Mouse (Mus musculus): ENCODE measurements around the gene Cd4. TPM values are rescaled to one million over a fixed set of nuclear protein-coding genes. Genes with fewer than 3 reads are reported as not detected.

Gene Cd4
- polyA plus RNA-seq (2012; rRNA removed): 0.64 and 1.3 TPM in 2 replicates

DNA sequence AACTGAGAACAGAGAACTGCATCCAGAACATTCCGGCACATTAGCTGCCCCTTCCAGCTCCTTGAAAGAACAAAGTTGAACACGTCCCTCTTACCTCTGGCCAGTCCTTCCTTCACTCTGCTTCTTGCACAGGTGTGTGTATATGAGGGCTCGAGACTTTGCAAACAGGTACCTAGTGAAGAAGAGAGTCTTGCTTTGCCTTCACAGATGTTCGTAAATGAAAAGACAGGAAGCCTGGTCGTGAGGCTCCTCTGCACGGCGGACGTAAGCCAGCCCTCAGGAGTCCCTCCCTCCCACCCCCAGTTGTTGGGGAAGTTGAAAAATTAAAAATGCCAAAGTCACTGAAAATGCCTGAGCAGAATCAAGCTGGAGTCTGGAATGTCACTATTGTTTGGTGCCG lies at the start of gene Cd4:
TSS of gene Cd4 (minus strand) at position 236 of the 400 bp plus-strand sequence.
- DNase-seq (ENCODE audit: extremely low spot score in 1 of 2, low spot score in 1 of 2): no peak

GRCm38 (mm10) chr6:124937493-124937892 lies 49.5 kb upstream of the Cd4 start:
- DNase-seq (ENCODE audit: extremely low spot score in 1 of 2, low spot score in 1 of 2): no peak

- no peak for DNase-seq (ENCODE audit: extremely low spot score in 1 of 2, low spot score in 1 of 2)
Observed at GRCm38 (mm10) chr6:124936681-124937080, 48.7 kb upstream of the Cd4 start.

DNA sequence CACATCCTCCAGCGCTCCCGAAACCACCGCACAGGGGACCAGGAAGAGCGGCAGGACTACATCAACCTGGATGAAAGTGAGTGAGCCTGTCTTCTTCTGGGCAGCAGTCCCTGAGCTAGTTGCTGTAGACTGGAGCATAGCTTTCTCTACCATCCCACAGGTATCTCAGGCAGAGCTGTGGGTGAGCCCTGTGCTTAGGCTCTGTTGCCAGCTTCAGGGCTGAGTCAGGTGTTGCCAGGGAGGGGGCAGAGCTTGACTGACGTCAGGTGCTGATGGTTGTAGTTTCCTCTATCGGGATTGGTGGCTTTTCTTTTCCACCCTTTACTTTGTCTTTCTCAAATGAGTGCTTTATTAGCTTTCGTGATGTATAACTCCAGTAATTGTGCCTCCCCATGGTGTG lies 46.6 kb upstream of the Cd4 start:
- DNase-seq (ENCODE audit: extremely low spot score in 1 of 2, low spot score in 1 of 2): peak in 1 of 2 experiments; percentile 48

- DNase-seq (ENCODE audit: extremely low spot score in 1 of 2, low spot score in 1 of 2): no peak
Observed at GRCm38 (mm10) chr6:124933127-124933526, 45.1 kb upstream of the Cd4 start.

DNA sequence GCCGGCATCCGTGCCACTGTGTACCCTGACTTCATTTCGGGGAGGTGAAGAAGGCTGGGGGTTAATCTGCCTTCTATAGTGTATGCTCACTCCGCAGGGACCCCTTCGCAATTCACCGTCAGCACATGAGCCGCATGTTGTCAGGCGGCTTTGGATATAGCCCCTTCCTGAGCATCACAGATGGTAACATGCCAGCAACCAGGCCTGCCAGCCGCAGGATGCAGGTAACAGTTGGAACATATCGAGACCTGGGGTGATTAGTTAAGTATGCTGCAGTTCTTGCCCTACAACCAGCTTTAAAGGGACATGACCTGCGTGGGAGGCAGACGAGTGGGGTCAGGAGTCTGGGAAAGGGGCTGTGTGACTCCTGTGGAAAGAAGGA lies 44.3 kb upstream of the Cd4 start:
- no peak for DNase-seq (ENCODE audit: extremely low spot score in 1 of 2, low spot score in 1 of 2)

DNA sequence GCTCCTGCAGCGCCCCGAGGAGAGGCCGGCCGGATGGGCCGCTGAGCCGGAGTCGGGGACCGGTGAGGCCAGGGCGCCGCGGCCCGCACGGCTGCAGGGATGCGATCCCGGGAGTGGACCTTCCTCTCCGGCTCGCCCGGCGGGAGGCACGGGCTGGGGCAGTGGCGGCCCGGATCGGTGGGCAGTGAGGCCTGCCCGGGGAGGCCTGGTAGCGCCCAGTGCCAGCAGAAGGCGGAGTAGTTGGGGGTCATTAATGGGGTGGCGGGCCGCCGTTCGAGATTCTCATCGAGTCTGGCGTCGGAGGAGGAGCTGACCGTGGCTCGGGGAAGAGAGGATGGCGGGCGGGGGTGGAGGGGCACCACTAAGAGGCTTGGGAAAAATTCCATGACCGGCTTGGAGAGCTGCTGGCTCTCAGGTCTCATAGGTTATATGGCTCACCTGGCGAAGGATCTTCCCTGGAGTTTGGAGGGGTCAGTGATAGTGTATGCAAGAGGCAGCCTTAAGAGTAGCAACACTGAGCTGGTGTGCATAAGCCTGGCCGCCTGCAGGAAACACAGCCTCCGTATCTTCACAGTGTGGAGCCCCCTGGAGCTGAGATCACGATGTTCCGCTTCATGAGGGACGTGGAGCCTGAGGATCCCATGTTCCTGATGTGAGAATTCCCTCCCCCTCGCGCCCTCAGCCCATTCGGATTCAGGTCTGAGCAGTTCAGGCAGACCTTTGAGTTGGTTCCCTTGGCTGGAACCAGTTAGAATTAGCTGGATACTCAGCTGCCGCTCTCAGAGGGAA lies 43.7 kb upstream of the Cd4 start:
- DNase-seq (ENCODE audit: extremely low spot score in 1 of 2, low spot score in 1 of 2): peak; percentile 56 to 62

DNA sequence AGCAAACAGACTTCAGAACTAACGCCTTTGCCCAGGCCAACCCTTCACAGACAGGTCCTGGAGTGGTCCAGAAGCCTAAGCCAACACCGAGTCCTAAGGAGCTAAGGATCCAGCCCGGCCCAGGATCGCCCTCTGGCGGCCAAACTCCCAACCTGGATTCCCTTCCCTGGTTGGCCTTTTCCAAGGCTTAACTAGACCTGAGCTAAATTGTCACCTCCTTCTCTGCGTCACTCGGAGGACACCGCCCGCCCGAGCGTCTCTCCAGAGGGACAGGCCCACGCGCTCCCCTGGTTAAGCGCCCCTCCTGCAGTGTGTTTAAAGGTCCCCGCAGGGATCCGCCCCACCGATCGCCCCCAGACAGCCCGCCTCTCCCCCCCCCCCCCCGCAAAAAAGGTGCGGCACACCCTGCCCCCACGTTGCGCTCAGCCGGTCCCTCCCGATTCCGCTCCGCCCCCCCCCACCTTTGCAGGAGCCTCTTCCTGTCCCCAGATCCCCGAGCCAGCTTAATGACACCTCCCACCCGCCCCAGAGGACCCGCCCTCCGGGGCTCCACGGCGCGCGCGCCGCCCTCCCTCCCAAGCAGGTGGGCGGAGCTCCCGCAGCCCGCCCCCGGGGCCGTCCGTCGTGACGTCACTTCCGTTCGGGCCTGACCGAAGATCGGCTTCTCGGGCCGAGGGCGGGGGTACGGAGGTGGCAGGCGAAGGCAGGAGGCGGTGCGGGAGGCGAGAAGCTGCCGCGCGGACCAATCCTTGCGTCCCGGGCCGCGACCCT lies 42.9 kb upstream of the Cd4 start, which contains the start of gene Mlf2:
TSS of gene Mlf2 (plus strand) at position 633 of the 771 bp plus-strand sequence.
- peak; percentile 97 to 100 for DNase-seq (ENCODE audit: extremely low spot score in 1 of 2, low spot score in 1 of 2)

DNA sequence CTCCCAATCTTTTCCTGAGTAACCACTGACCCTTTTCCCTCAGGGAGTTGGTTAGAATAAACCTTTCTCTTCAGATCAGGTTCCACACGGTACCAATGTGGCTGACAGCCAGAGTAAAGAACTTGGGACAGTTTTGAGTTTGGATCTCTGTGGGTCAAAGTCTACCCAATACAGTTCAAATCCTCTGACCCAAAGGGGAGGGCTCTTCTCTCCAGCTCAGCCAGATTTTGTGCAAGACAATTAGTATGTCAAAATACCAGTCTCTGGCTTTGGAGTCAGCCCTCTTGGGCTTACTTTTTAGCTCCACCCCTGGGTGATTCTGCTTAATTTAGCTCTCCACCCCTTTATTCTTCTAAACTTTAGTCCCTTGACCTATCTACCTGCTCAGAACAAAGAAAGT lies 42.2 kb upstream of the Cd4 start:
- no peak for DNase-seq (ENCODE audit: extremely low spot score in 1 of 2, low spot score in 1 of 2)

GRCm38 (mm10) chr6:124925941-124926340 lies 37.9 kb upstream of the Cd4 start:
- no peak for DNase-seq (ENCODE audit: extremely low spot score in 1 of 2, low spot score in 1 of 2)

GRCm38 (mm10) chr6:124925173-124925793 lies 37.3 kb upstream of the Cd4 start:
- DNase-seq (ENCODE audit: extremely low spot score in 1 of 2, low spot score in 1 of 2): no peak

DNA sequence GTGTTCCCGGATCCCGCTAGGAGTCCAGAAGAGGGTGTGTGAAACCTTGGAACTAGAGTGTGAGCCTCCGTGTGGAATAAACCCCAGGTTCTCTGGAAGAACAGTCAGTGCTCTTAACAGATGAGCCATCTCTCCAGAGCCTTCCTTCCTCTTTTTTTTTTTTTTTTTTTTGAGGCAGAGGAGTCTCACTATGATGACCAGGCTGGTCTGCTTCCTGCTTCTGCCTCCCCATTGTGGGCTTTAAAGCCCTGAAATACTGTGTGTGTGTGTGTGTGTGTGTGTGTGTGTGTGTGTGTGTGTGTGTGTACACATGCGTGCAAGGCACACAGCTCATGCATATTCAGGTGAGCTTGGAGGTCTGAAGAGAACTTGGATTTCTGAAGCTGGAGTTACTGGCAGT lies 33.5 kb upstream of the Cd4 start:
- DNase-seq (ENCODE audit: extremely low spot score in 1 of 2, low spot score in 1 of 2): no peak

- no peak for DNase-seq (ENCODE audit: extremely low spot score in 1 of 2, low spot score in 1 of 2)
Observed at GRCm38 (mm10) chr6:124920318-124921085, 32.5 kb upstream of the Cd4 start.

DNA sequence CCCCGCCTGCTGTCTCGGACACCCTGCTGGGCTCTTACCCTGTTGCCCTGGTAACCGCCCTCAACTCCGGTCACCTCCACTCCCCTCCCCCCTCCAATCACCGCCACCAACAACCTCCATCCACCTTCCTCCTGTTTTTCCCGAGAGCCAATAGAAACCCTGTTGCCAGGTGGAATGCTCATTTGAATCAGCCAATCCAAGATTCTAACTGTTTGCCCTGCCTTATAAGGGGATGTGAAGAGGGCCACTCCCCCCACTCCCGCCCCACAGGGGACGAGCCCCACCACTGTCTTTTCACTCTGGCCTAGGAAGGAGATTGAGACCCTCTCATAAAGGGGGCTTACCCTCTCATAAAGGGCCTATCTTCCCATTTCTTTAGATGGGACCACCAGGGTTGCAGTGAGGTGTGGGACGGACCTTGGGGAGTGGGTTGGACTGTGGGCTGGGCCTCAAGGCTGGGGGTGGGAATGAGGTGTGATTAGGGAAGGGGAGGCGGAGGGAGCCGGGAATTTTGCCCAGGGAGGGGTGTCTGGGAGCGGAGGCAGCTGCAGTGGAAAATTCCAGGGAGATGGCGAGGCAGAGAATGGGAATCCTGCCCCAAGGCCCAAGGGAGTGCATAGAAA lies 31.8 kb upstream of the Cd4 start, which contains the start of gene Ptms:
TSS of gene Ptms (minus strand) at position 409 of the 623 bp plus-strand sequence.
- peak; percentile 95 for DNase-seq (ENCODE audit: extremely low spot score in 1 of 2, low spot score in 1 of 2)

DNA sequence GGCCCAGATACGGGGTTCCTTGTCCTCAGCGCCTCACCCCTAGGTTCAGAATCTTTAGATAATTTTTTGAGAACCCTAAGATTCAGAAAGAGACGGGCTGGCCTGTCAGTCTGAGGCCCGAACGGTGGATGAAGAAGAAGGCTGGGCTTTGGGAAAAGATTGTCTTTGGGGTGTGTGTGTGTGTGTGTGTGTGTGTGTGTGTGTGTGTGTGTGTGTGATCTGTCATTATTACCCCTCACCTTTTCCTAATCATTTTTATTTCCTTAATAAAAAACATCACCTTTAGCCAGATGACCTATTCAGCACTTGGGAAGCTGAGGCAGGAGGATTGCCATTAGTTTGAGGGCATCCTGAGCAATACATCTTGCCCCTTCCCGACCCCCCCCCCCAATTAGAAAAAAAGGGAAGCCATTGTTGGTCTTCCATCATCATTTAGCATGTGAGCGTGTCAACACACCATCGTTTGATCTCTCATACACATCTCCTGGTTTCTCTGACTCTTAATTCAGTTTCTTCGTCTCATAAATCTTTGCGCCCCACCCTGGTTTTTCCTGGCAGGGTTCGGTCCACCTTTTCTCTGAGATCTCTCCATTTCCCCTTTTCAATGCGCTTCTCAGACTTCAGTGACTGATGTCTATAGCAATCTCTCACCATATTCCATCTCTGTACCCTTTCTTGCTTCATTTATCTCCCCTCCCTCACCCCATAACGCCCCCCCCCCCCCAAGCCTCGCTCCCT lies 31.0 kb upstream of the Cd4 start:
- peak in 1 of 2 experiments; percentile 47 for DNase-seq (ENCODE audit: extremely low spot score in 1 of 2, low spot score in 1 of 2)

DNA sequence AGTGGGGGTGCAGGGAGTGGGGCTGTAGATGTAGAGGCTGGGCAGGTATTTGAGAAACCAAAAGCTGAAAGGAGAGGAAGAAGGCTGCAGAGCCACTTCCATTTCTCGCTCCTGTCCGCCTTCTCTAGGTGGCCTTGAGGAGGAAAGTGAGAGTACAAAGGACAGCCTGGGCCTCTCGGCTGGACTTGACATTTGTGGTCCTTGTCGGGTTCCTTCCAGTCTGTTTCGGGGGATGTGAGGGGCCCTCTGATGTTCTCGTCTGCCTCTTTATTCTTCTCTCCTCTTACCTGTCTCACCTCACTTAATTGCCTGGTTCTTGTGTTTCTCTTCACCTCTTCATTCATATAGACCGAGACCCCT lies 30.3 kb upstream of the Cd4 start:
- DNase-seq (ENCODE audit: extremely low spot score in 1 of 2, low spot score in 1 of 2): no peak

DNA sequence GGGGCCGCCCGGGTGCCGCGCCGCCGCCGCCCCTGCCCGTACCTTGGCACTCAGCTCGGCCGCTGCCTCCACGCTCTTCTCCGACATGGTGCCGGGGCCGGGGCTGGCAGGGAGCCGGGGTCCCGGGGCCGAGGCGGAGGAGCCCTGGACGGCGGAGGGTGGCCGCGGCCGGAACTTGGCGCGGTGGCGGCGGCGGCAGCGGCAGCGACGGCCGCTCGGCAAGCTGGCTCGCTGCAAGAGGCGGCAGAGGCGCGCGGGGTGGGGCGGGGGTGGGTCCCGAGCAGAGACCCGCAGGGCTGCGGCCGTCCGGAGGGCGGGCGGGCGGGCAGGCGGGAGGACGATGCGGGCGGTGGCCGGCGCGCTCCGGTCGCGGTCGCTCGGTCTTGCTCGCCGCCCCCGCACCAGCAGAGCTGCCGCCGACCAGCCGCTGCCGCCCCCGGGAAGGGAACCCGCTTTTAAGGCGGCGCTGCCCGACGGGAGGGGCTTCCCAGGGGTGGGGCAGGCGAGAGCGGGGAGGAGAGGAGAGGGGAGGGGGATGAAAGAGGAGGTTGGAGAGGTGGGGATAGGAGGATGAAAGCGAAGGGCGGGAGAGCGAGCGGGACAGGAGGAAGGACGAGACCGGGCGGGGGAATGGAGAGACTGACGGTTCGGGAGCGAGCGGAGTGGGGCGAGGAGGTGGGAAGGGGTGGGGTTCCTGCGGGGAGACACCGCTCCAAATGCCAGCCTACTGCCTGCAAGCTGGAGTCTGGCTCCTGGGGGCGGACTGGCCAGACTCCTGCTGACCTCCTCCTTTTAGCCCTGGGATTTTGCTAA lies 29.7 kb upstream of the Cd4 start:
- peak; percentile 87 to 94 for DNase-seq (ENCODE audit: extremely low spot score in 1 of 2, low spot score in 1 of 2)

- DNase-seq (ENCODE audit: extremely low spot score in 1 of 2, low spot score in 1 of 2): peak; percentile 59 to 92
Observed at GRCm38 (mm10) chr6:124916695-124917517, 28.9 kb upstream of the Cd4 start.

All from frontal cortex, adult 2 months (tissue).